Mouse (Mus musculus) embryonic facial prominence, embryonic 10.5 days (tissue): ENCODE results near the gene Grin2d. TPM values are rescaled to one million over a fixed set of nuclear protein-coding genes. Genes with fewer than 3 reads are reported as not detected.

Source experiments
- DNase-seq: peaks from one replicate; pipeline ENCODE4 v3.0.0-alpha.2; 2017; ENCODE audit warnings: low spot score
- H3K27ac ChIP-seq: fragments of 300-500 bp; sonication (generic); replicated peaks from 2 replicates; pipeline ENCODE4 v1.5.1; 2016; ENCODE audit warnings: mild to moderate bottlenecking
- H3K27me3 ChIP-seq: fragments of 300-500 bp; sonication (generic); replicated peaks from 2 replicates; pipeline ENCODE4 v1.6.1; 2016; ENCODE audit warnings: low read depth, mild to moderate bottlenecking; ENCODE audit not compliant: poor library complexity, severe bottlenecking
- H3K36me3 ChIP-seq: fragments of 300-500 bp; sonication (generic); replicated peaks from 2 replicates; pipeline ENCODE4 v1.6.1; 2016; ENCODE audit warnings: mild to moderate bottlenecking, moderate library complexity
- H3K4me1 ChIP-seq: fragments of 300-500 bp; sonication (generic); 2 replicates; pipeline ENCODE4 v1.6.1; 2016
- H3K4me3 ChIP-seq: fragments of 300-500 bp; sonication (generic); 2 replicates; pipeline ENCODE4 v1.5.1; 2016; ENCODE audit warnings: mild to moderate bottlenecking, moderate library complexity
- H3K9me3 ChIP-seq: fragments of 300-500 bp; sonication (generic); 2 replicates; pipeline ENCODE4 v1.6.1; 2016; ENCODE audit warnings: mild to moderate bottlenecking
- WGBS: fragments of 180-500 bp; shearing (Covaris S2); methylation state at CpG from one replicate; pipeline ENCODE4 v1.1.7; 2016; 5-methylcytosine and 5-hydroxymethylcytosine counted together
- polyA plus RNA-seq: library from polyadenylated mRNA; unstranded; fragments of >200 nt; fragmentation: Nextera tagmentation; extraction: Ambion mirVana; gene quantifications from 2 replicates; pipeline ENCODE4 v1.2.1, GENCODE M21; 2016

Gene Grin2d
- polyA plus RNA-seq, 1 experiment from 2014 or later = 0.09 TPM

DNA sequence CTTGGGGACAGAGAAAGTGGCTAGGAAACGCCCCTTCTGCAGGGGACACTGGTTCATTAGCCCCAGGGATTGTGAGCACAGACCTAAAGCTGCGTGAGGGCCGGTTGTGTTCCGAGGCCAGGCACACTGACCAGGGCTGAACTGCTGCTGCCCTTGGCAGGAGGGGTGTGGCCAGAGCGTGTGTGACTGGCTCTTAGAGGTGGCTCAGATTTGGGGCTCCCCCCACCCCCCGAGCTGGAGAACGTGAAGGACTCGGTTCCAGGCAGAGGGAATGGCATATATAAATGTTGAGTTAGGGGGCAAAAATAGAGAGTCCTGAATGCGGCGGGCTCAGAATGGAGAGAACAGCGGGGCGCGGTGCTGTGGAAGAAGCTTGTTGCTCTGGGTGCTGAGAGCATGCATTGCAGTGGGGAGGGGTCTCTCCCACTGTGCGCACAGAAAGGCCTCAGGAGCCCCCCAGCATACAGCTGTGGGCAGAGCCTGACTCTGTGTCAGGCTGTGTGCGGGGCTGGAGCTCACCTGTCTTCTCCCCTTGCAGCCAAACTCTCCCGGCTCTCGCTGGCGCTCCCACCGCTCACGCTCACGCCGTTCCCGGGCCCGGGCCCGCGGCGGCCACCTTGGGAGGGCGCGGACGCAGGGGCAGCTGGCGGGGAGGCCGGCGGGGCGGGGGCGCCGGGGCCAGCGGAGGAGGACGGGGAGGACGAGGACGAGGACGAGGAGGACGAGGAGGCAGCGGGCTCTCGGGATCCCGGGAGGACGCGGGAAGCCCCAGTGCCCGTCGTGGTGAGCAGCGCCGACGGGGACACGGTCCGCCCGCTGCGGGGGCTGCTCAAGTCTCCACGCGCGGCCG is 80.3 kb downstream of the Grin2d start:
- peaks cover 60% of the 10 kb centered on the region for H3K36me3 ChIP-seq
- 1% methylated on average over 60 of the region's 60 CpGs for WGBS
- H3K27me3 ChIP-seq = peaks cover 81% of the 10 kb centered on the region
- peak overlapping the region; percentile 40; the same call in 1 of the 2 replicates for H3K27ac ChIP-seq
- peaks cover 37% of the 10 kb centered on the region for H3K4me1 ChIP-seq
- peak overlapping the region; percentile 61 for H3K4me3 ChIP-seq
- H3K9me3 ChIP-seq = no peaks in the 10 kb centered on the region
- DNase-seq = no peak

DNA sequence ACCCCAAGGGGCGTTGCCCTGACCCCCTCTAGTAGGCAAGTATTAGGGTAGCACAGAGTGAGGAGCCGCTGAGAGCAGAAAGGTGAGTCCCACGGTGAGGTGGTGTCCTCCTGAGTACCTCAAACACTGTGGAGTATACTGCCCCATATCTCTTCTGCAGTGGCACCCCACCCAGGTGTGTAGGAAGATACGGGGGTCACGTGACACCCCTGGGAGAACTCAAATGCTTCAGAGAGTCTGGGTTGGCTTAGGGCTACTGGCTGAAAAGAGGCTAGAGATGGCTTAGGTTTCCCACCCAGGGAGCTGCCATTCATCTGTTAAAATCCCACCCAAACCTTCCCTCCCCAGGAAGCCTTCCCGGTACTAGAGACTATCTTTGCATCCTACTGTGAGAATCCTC is 81.2 kb downstream of the Grin2d start:
- Histone ChIP-seq H3K36me3 (peaks cover 60% of the 10 kb centered on the region), H3K27ac (no peak overlapping the region), H3K4me1 (peaks cover 37% of the 10 kb centered on the region), H3K27me3 (peaks cover 86% of the 10 kb centered on the region), H3K9me3 (no peaks in the 10 kb centered on the region), H3K4me3 (peak overlapping the region; percentile 61)
- 35% methylated on average over 6 of the region's 6 CpGs for WGBS
- DNase-seq = no peak

DNA sequence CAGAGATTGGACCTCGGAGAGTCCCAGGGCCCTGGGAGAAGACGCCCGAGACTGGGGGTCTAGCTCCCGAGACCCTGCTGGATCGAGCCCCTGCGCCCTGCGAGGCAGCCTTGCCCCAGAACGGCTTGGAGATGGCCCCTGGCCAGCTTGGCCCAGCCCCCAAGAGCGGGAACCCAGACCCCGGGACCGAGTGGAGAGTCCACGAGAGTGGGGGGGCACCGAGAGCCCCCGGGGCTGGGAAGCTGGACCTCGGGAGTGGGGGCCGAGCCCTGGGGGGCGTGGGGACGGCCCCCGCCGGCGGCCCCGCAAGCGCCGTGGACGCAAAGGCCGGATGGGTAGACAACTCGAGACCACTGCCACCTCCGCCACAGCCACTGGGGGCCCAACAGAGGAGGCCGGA is 83.2 kb downstream of the Grin2d start:
- H3K27me3 ChIP-seq = peaks cover 75% of the 10 kb centered on the region
- no peak overlapping the region for H3K27ac ChIP-seq
- H3K4me1 ChIP-seq = peaks cover 24% of the 10 kb centered on the region
- H3K4me3 ChIP-seq = no peak overlapping the region
- H3K36me3 ChIP-seq = peaks cover 74% of the 10 kb centered on the region
- WGBS = 94% methylated on average over 29 of the region's 29 CpGs
- H3K9me3 ChIP-seq = no peaks in the 10 kb centered on the region
- DNase-seq = no peak

DNA sequence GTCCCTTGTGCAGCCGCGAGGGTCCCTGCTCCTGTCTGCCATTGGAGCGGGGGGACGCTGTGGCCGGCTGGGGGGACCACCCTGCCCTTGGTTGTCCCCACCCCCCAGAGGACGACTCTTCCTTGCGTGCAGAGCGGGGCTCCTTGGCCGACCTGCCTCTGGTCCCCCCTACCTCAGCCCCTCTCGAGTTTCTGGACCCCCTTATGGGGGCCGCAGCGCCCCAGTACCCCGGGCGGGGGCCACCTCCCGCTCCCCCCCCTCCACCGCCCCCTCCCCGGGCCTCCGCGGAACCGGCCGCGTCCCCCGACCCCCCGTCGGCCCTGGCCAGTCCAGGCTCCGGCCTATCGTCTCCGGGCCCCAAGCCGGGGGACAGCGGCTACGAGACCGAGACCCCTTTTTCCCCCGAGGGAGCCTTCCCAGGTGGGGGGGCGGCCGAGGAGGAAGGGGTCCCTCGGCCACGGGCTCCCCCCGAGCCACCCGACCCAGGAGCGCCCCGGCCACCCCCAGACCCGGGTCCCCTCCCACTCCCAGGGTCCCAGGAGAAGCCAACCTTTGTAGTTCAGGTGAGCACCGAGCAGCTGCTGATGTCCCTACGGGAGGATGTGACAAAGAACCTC is 84.1 kb downstream of the Grin2d start:
- Histone ChIP-seq H3K4me3 (no peak overlapping the region), H3K4me1 (peaks cover 24% of the 10 kb centered on the region), H3K27me3 (peaks cover 66% of the 10 kb centered on the region), H3K27ac (no peak overlapping the region), H3K36me3 (peaks cover 83% of the 10 kb centered on the region), H3K9me3 (no peaks in the 10 kb centered on the region)
- no peak for DNase-seq
- 85% methylated on average over 44 of the region's 44 CpGs for WGBS

DNA sequence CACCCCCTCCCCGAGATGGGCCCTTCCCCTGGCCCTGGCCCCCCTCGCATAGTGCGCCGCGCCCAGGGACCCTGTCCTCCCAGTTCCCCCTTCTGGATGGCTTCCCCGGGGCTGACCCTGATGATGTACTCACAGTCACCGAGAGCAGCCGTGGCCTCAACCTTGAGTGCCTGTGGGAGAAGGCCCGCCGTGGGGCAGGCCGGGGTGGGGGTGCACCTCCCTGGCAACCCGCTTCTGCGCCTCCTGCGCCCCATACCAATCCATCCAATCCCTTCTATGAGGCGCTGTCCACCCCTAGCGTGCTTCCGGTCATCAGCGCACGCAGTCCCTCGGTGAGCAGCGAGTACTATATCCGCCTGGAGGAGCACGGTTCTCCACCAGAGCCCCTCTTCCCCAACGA is 84.9 kb downstream of the Grin2d start:
- H3K27ac ChIP-seq = no peak overlapping the region
- DNase-seq = no peak
- H3K36me3 ChIP-seq = peaks cover 91% of the 10 kb centered on the region
- H3K27me3 ChIP-seq = peaks cover 58% of the 10 kb centered on the region
- 79% methylated on average over 24 of the region's 24 CpGs for WGBS
- no peak overlapping the region for H3K4me3 ChIP-seq
- no peaks in the 10 kb centered on the region for H3K9me3 ChIP-seq
- peaks cover 18% of the 10 kb centered on the region for H3K4me1 ChIP-seq

DNA sequence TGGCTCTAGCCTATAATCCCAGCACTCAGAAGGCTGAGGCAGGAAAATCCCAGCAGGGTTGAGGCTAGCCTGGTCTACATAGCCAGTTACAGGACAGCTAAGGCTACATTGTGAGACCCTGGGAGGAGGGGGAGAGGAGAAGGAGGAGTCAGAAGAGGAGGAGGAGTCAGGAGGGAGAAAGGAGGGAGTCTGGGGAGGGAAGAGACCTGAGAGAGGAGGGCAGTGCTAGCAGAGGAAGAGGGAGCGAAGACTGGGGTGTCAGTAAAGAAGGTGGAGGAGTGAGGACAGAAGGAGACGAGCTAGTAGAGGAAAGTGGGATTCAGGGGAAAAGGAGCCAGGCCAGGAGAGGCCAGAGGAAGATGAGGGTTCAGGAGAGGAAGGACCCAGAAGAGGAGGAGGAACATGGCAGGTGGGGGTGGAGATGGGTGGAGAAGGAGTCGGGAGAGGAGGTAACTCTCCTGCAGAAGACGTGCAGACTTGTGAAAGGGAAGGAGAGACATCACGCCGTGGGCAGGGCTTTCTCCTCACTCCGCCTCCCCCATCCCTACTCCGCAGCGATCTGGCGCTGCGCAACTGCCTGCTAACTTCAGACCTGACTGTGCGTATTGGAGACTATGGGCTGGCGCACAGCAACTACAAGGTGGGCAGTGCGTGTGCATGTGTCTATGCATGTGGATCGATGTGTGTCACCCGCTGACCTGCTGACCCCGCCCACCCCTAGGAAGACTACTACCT is 86.3 kb downstream of the Grin2d start:
- Histone ChIP-seq H3K27me3 (peaks cover 49% of the 10 kb centered on the region), H3K9me3 (no peaks in the 10 kb centered on the region), H3K27ac (no peak overlapping the region), H3K4me3 (no peak overlapping the region), H3K4me1 (peaks cover 14% of the 10 kb centered on the region), H3K36me3 (peaks cover 100% of the 10 kb centered on the region)
- WGBS = 72% methylated on average over 17 of the region's 17 CpGs
- no peak for DNase-seq

DNA sequence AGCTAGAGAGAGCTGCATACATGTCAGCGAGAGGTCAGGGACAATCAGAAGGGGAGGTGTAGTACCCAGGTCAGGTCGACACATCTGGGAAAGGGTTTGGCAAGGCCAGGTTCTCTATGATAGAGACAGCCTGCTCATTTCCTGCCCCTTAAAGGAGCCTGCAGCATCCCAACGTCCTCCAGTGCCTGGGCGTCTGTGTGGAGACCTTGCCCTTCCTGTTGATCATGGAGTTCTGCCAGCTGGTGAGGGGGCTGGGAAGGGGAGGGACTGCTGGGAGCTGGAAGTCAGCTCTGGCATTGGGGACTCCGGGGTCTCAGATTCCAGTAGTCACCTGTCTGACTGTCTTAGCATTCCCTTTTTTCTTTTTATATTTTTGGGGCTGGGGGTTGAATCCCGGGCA is 87.5 kb downstream of the Grin2d start:
- H3K4me3 ChIP-seq = no peak overlapping the region
- no peak for DNase-seq
- no peaks in the 10 kb centered on the region for H3K9me3 ChIP-seq
- no peak overlapping the region for H3K27ac ChIP-seq
- peaks cover 24% of the 10 kb centered on the region for H3K4me1 ChIP-seq
- peaks cover 88% of the 10 kb centered on the region for H3K36me3 ChIP-seq
- peaks cover 37% of the 10 kb centered on the region for H3K27me3 ChIP-seq
- WGBS = 73% methylated on average over 6 of the region's 6 CpGs

DNA sequence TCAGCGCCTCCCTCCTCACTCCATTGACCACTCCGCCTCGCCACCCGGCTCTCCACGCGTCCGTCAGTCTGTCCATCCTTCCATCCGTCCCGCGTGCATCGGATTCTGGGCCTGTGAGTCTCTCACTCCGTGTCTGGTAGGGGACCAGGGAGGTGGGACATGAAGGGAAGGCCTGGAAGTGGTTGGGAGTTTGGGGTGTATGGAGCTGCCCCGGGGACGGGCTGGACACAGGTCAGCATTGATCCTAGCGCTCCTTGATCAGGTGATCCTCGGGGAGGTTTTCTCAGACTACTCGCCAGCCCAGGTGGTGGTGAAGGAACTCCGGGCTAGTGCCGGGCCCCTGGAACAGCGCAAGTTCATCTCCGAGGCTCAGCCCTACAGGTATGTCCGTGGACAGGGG is 90.5 kb downstream of the Grin2d start:
- peaks cover 57% of the 10 kb centered on the region for H3K36me3 ChIP-seq
- peak overlapping the region; percentile 86 for H3K4me3 ChIP-seq
- no peaks in the 10 kb centered on the region for H3K9me3 ChIP-seq
- WGBS = 86% methylated on average over 22 of the region's 22 CpGs
- H3K27ac ChIP-seq = peak overlapping the region; percentile 88; the same call in 1 of the 2 replicates
- DNase-seq = no peak
- peaks cover 20% of the 10 kb centered on the region; the same call in 1 of the 2 replicates for H3K27me3 ChIP-seq
- H3K4me1 ChIP-seq = peaks cover 46% of the 10 kb centered on the region

DNA sequence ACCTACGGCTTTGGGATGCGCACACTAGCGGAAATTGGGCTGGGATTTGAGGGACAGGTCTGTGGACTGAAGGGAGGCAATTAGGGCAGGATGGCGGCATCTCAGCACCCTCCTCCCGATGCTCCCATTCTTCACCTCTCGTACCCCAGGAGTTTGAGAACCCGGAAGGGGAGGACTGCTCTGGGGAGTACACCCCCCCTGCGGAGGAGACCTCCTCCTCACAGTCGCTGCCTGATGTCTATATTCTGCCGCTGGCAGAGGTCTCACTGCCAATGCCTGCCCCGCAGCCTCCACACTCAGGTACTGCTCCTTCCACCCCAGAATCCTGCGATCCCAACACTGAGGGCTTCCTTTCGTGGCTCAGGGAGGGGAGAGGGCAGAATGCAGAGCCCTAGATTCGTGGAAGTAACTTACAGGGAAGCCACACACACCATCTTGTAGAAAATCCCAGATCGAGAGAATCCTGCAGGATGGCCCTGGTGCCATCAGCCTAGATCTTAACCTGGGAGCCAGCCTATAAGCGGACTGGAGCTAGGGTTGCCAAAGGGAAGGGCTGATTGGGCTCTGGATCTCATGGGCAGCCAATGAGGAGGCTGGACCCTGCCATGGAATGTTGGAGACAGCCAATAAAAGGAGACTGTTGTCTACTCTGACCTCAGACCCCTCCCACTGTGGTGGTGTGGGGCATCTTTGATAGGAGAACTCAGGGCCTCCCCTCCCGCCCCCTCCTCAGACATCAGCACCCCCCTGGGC is 91.3 kb downstream of the Grin2d start:
- peak; percentile 78 for DNase-seq
- H3K36me3 ChIP-seq = peaks cover 49% of the 10 kb centered on the region
- peak overlapping the region; percentile 86 for H3K4me3 ChIP-seq
- peak overlapping the region; percentile 88 for H3K27ac ChIP-seq
- H3K27me3 ChIP-seq = peaks cover 22% of the 10 kb centered on the region; the same call in 1 of the 2 replicates
- peaks cover 46% of the 10 kb centered on the region for H3K4me1 ChIP-seq
- WGBS = 7% methylated on average over 17 of the region's 17 CpGs
- no peaks in the 10 kb centered on the region for H3K9me3 ChIP-seq

DNA sequence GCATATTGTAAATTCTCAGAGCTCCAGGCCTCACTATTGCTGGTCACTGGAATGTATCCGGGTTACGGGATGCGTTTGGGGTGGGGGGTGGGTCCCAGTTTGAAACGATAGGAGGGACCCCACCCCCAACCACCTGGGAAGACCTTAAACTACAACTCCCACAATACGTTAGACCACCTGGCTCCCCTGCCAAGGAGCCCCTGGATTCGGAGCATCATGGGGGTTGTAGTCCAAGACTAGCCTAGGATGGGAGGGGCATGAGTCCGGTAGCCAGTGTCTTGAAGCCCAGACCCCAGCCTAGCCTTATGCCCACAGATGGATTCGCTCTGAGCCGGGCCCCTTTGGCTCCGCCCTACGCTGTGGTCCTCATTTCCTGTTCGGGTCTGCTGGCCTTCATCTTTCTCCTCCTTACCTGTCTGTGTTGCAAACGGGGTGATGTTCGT is 92.0 kb downstream of the Grin2d start:
- Histone ChIP-seq H3K27ac (peak overlapping the region; percentile 88), H3K36me3 (peaks cover 42% of the 10 kb centered on the region), H3K4me1 (peaks cover 46% of the 10 kb centered on the region), H3K9me3 (no peaks in the 10 kb centered on the region), H3K4me3 (peak overlapping the region; percentile 86), H3K27me3 (peaks cover 22% of the 10 kb centered on the region; the same call in 1 of the 2 replicates)
- DNase-seq = peak; percentile 88
- 1% methylated on average over 14 of the region's 14 CpGs for WGBS

DNA sequence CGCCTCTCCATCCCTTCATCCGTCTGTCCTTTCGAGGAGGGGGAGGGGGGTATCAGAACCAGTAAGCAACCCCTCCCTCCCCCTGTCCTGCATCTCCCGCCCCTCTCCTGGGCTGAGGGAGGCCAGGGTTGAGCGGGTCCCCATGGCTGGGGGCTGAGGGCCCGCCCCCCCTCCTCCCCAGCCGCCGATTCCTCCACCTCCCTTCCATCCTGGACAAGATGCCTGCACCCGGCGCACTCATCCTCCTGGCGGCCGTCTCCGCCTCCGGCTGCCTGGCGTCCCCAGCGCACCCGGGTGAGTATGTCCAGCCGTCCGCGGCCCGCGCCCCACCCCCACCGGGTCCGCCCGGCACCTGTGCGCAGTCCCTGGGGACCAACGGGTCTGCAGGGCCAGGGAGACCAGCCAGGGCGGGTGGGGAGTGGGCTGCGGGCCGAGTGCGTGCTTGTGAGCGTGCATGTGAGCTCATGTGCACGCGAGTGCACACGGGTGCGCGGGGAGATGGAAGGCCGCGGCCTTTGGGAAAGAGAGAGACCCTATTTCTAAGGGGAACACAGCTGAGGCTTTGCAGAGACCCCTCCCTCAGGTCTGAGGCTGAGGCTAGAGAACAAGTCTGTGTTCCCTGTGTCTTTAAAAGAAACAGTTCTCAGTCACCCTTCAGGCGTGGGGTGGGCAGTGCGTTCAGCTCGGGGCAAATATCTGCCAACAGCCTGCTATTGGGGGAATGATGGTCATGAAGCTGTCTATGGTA is 92.6 kb downstream of the Grin2d start:
- Histone ChIP-seq H3K27me3 (peaks cover 27% of the 10 kb centered on the region), H3K4me3 (peak overlapping the region; percentile 86), H3K9me3 (no peaks in the 10 kb centered on the region), H3K4me1 (peaks cover 46% of the 10 kb centered on the region), H3K27ac (peak overlapping the region; percentile 88), H3K36me3 (peaks cover 36% of the 10 kb centered on the region)
- under 1% methylated on average over 40 of the region's 42 CpGs for WGBS
- DNase-seq = no peak
